Mouse (Mus musculus): ENCODE results near the gene AC161166.1. TPM values are rescaled to one million over a fixed set of nuclear protein-coding genes. Genes with fewer than 3 reads are reported as not detected.
"Not testable (repeated sequence)": the region's sequence is repeated elsewhere in the genome, so short reads cannot be mapped to it uniquely, and the experiment has no call there.

AC161166.1 gene
- polyA plus RNA-seq, 1 experiment from 2014 or later = 0.29 TPM

GRCm38 (mm10) chr7:24487403-24487802 is 24.9 kb downstream of the AC161166.1 start:
- H3K4me1 ChIP-seq (ENCODE audit: control insufficient read depth, insufficient read depth, low read length) = no peaks in the 10 kb centered on the region
- ATAC-seq (ENCODE audit: insufficient number of reproducible peaks, insufficient read depth, low FRiP score, low read depth) = no peak
- H3K9ac ChIP-seq (replicated peaks; ENCODE audit: low read depth, low read length) = no peak overlapping the region
- H3K4me2 ChIP-seq (replicated peaks; ENCODE audit: low read depth, low read length) = no peak overlapping the region
- no peak overlapping the region for H3K4me3 ChIP-seq (ENCODE audit: low read depth, low read length)
- 37% methylated on average over 3 of the region's 3 CpGs for WGBS
- no peaks in the 10 kb centered on the region for H3K36me3 ChIP-seq (ENCODE audit: control insufficient read depth, insufficient read depth, low read length)
- no peaks in the 10 kb centered on the region for H3K27me3 ChIP-seq (ENCODE audit: control insufficient read depth, insufficient read depth, low read length)
- H3K9me3 ChIP-seq (ENCODE audit: control insufficient read depth, low read depth, low read length) = no peaks in the 10 kb centered on the region
- H3K27ac ChIP-seq (ENCODE audit: low read length) = no peak overlapping the region

- Histone ChIP-seq H3K36me3 (ENCODE audit: control insufficient read depth, insufficient read depth, low read length) (no peaks in the 10 kb centered on the region), H3K4me3 (ENCODE audit: low read depth, low read length) (no peak overlapping the region), H3K4me2 (replicated peaks; ENCODE audit: low read depth, low read length) (no peak overlapping the region), H3K9me3 (ENCODE audit: control insufficient read depth, low read depth, low read length) (no peaks in the 10 kb centered on the region), H3K9ac (replicated peaks; ENCODE audit: low read depth, low read length) (no peak overlapping the region), H3K27me3 (ENCODE audit: control insufficient read depth, insufficient read depth, low read length) (no peaks in the 10 kb centered on the region), H3K27ac (ENCODE audit: low read length) (peak overlapping the region; percentile 59; the same call in 1 of the 2 replicates), H3K4me1 (ENCODE audit: control insufficient read depth, insufficient read depth, low read length) (no peaks in the 10 kb centered on the region)
- 42% methylated on average over 9 of the region's 9 CpGs for WGBS
- ATAC-seq (ENCODE audit: insufficient number of reproducible peaks, insufficient read depth, low FRiP score, low read depth) = peak; percentile 38; the same call in 1 of the 2 replicates
Observed at GRCm38 (mm10) chr7:24486654-24487130, 25.6 kb downstream of the AC161166.1 start.

GRCm38 (mm10) chr7:24485481-24485880 is 26.8 kb downstream of the AC161166.1 start:
- no peak for ATAC-seq (ENCODE audit: insufficient number of reproducible peaks, insufficient read depth, low FRiP score, low read depth)
- Histone ChIP-seq H3K9ac (replicated peaks; ENCODE audit: low read depth, low read length) (no peak overlapping the region), H3K4me2 (replicated peaks; ENCODE audit: low read depth, low read length) (no peak overlapping the region), H3K36me3 (ENCODE audit: control insufficient read depth, insufficient read depth, low read length) (no peaks in the 10 kb centered on the region), H3K9me3 (ENCODE audit: control insufficient read depth, low read depth, low read length) (no peaks in the 10 kb centered on the region), H3K4me3 (ENCODE audit: low read depth, low read length) (no peak overlapping the region), H3K4me1 (ENCODE audit: control insufficient read depth, insufficient read depth, low read length) (no peaks in the 10 kb centered on the region), H3K27me3 (ENCODE audit: control insufficient read depth, insufficient read depth, low read length) (no peaks in the 10 kb centered on the region), H3K27ac (ENCODE audit: low read length) (peak overlapping the region; percentile 5; the same call in 1 of the 2 replicates)
- WGBS = 85% methylated on average over 9 of the region's 9 CpGs

- not testable (repeated sequence) for H3K27me3 ChIP-seq (ENCODE audit: control insufficient read depth, insufficient read depth, low read length); H3K36me3 ChIP-seq (ENCODE audit: control insufficient read depth, insufficient read depth, low read length); H3K9me3 ChIP-seq (ENCODE audit: control insufficient read depth, low read depth, low read length); H3K4me3 ChIP-seq (ENCODE audit: low read depth, low read length); H3K4me1 ChIP-seq (ENCODE audit: control insufficient read depth, insufficient read depth, low read length); H3K27ac ChIP-seq (ENCODE audit: low read length); H3K4me2 ChIP-seq (replicated peaks; ENCODE audit: low read depth, low read length); H3K9ac ChIP-seq (replicated peaks; ENCODE audit: low read depth, low read length); ATAC-seq (ENCODE audit: insufficient number of reproducible peaks, insufficient read depth, low FRiP score, low read depth)
- WGBS = 47% methylated on average over 6 of the region's 6 CpGs
Observed at GRCm38 (mm10) chr7:24483291-24483690, 29.0 kb downstream of the AC161166.1 start.

- Histone ChIP-seq H3K27ac (ENCODE audit: low read length) (no peak overlapping the region), H3K27me3 (ENCODE audit: control insufficient read depth, insufficient read depth, low read length) (no peaks in the 10 kb centered on the region), H3K4me3 (ENCODE audit: low read depth, low read length) (peak overlapping the region; percentile 53), H3K9ac (replicated peaks; ENCODE audit: low read depth, low read length) (peak overlapping the region; percentile 45), H3K9me3 (ENCODE audit: control insufficient read depth, low read depth, low read length) (no peaks in the 10 kb centered on the region), H3K4me1 (ENCODE audit: control insufficient read depth, insufficient read depth, low read length) (no peaks in the 10 kb centered on the region), H3K4me2 (replicated peaks; ENCODE audit: low read depth, low read length) (peak overlapping the region; percentile 97), H3K36me3 (ENCODE audit: control insufficient read depth, insufficient read depth, low read length) (no peaks in the 10 kb centered on the region)
- 4% methylated on average over 11 of the region's 38 CpGs for WGBS
- peak; percentile 24 for ATAC-seq (ENCODE audit: insufficient number of reproducible peaks, insufficient read depth, low FRiP score, low read depth)
Observed at GRCm38 (mm10) chr7:24482208-24483020, 29.8 kb downstream of the AC161166.1 start.

- no peaks in the 10 kb centered on the region for H3K27me3 ChIP-seq (ENCODE audit: control insufficient read depth, insufficient read depth, low read length)
- peak within 1 kb of the TSS; percentile 45 for H3K9ac ChIP-seq (replicated peaks; ENCODE audit: low read depth, low read length)
- under 1% methylated on average over 78 of the region's 83 CpGs for WGBS
- no peaks in the 10 kb centered on the region for H3K36me3 ChIP-seq (ENCODE audit: control insufficient read depth, insufficient read depth, low read length)
- H3K4me2 ChIP-seq (replicated peaks; ENCODE audit: low read depth, low read length) = peak within 1 kb of the TSS; percentile 97
- H3K4me3 ChIP-seq (ENCODE audit: low read depth, low read length) = peak within 1 kb of the TSS; percentile 53
- no peaks in the 10 kb centered on the region for H3K9me3 ChIP-seq (ENCODE audit: control insufficient read depth, low read depth, low read length)
- peak; percentile 78 for ATAC-seq (ENCODE audit: insufficient number of reproducible peaks, insufficient read depth, low FRiP score, low read depth)
- no peak within 1 kb of the TSS for H3K27ac ChIP-seq (ENCODE audit: low read length)
- H3K4me1 ChIP-seq (ENCODE audit: control insufficient read depth, insufficient read depth, low read length) = no peaks in the 10 kb centered on the region
Observed at GRCm38 (mm10) chr7:24481474-24482207, 30.6 kb downstream of the AC161166.1 start, which contains the start of gene Cadm4. Cadm4 (plus strand) TSS chr7:24482023.

- Histone ChIP-seq H3K4me2 (replicated peaks; ENCODE audit: low read depth, low read length) (peak overlapping the region; percentile 97), H3K9ac (replicated peaks; ENCODE audit: low read depth, low read length) (peak overlapping the region; percentile 45; the same call in 1 of the 2 replicates), H3K27me3 (ENCODE audit: control insufficient read depth, insufficient read depth, low read length) (no peaks in the 10 kb centered on the region), H3K4me3 (ENCODE audit: low read depth, low read length) (peak overlapping the region; percentile 53), H3K4me1 (ENCODE audit: control insufficient read depth, insufficient read depth, low read length) (no peaks in the 10 kb centered on the region), H3K9me3 (ENCODE audit: control insufficient read depth, low read depth, low read length) (no peaks in the 10 kb centered on the region), H3K27ac (ENCODE audit: low read length) (no peak overlapping the region), H3K36me3 (ENCODE audit: control insufficient read depth, insufficient read depth, low read length) (no peaks in the 10 kb centered on the region)
- ATAC-seq (ENCODE audit: insufficient number of reproducible peaks, insufficient read depth, low FRiP score, low read depth) = peak; percentile 16; the same call in 1 of the 2 replicates
- 13% methylated on average over 14 of the region's 14 CpGs for WGBS
Observed at GRCm38 (mm10) chr7:24480986-24481473, 31.2 kb downstream of the AC161166.1 start.
